Mouse (Mus musculus): Measurements from ENCODE around the gene Lgals12.

Lgals12 gene

GRCm38 (mm10) chr19:7583599-7583998, 23.4 kb downstream of the Lgals12 start:
- no peak for DNase-seq (ENCODE audit: low spot score in 2 of 2)

DNA sequence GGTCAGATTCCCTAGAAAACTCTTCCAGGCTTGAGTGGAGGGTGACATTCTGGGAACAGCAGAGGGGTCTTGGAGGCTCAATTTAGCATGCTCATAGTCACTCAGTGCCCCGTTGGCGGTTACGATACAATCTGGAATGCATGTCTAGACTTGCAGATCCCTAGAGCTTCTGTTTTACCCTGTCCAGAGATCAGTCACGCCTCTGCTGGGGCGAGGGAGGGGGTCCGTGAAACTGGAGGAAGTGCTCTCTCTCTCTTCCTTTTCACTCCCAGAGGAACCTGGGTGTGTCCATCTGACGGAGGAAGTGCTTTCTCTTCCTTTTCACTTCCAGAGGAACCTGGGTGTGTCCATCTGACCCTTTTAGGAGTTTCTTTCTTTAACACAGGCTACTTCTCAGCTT, 23.9 kb downstream of the Lgals12 start:
- peak in 1 of 2 experiments; percentile 37 for DNase-seq (ENCODE audit: low spot score in 2 of 2)

GRCm38 (mm10) chr19:7581042-7581441, 26.0 kb downstream of the Lgals12 start:
- DNase-seq (ENCODE audit: low spot score in 2 of 2) = peak in 1 of 2 experiments; percentile 21

- DNase-seq (ENCODE audit: low spot score in 2 of 2) = no peak
These were observed 29.3 kb downstream of the Lgals12 start for GRCm38 (mm10) chr19:7577710-7578109.

DNA sequence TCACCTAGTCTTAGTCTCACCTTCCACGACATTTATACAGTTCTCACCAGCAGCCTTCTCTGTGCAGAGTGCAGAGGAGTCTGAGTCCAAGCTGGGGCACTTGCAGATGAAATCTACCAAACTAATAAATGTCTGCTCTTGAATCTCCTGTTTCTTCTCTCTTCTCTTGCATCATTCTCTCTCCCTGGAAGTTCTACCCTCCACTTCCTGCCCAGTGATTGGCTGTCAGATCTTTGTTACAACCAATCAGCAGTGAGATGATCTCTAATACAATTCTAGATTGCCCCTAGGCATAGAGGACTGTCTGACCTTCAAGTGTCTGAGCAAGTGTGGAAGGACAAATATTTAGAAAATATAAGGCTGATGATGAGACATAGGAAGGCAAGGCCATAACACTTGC, 30.8 kb downstream of the Lgals12 start:
- DNase-seq (ENCODE audit: low spot score in 2 of 2) = no peak

DNA sequence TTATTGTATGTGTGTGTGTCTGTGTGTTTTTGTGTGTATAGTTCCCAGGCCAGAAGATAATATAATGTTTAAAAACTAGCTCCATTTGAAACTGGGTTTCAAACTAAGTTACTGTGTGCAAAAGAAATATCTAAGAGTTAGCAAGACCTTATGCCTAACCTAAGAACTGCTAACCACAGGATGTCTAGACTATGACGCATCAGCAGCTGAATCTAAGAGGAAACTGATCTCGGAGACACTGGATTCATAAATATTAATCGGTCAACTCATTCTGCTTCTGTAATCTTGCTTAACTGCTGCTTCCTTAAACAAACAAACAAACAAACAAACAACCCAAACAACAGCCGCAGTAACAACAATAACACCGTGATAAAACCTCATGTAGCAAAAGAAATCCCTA, 37.3 kb downstream of the Lgals12 start:
- DNase-seq (ENCODE audit: low spot score in 2 of 2) = no peak

DNA sequence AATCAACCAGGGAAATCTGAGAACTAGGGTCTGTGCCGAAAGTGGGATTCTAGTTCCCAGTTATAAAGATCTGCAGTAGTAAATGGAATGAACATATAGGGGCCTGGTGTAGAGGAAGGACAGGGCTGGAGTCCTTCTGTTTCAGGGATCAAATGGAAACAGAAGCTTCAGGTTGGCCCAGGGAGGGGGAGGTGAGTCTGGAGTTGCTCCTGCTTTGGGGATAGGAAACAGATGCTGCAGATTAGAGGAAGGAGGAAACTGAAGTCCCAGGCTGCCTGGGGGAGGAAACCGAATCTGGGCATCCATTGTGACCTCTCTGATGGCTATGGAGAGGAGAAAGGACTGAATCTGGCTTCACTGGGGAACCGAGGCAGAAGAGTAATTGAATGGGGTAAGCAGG, 38.6 kb downstream of the Lgals12 start:
- no peak for DNase-seq (ENCODE audit: low spot score in 2 of 2)

- no peak for DNase-seq (ENCODE audit: low spot score in 2 of 2)
These were observed 40.2 kb downstream of the Lgals12 start for GRCm38 (mm10) chr19:7566826-7567225.

DNA sequence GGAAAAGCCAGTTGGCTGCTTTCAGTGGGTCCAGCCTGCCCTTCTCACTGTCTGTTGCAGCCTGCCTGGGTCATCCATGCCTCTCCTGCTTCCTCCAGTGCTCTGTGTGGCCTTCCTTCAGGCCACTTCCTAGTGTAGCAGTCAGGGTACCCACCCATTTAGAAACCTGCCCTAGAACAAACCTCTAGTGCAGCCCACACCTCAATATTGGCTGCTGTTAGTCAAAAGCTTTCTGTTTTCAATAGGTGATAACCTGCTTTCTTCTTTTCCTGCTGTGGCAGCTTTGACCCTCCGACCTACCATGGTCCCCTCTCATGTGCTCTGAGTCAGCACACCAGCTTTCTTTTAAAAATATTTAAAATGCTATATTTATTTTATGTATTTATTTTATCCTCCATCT, 42.5 kb downstream of the Lgals12 start:
- DNase-seq (ENCODE audit: low spot score in 2 of 2) = no peak

DNA sequence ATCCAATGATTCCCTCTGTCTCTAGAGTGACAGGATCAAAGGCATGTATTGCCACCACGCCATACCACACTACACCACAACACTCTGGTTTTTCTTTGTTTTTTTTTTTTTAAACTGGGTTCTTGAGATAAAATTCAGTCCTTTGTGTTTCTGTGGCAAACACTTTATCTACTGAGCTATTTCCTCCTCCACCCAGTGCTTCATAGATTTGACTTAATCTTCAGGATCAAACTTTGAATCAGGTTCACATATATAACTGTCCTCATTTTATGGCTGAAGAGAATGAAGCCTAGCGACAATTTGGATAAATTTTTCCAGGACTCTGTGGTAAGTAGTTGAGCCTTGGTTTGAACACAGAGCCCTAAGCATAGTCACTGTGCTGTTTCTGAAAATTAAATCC, 43.3 kb downstream of the Lgals12 start:
- DNase-seq (ENCODE audit: low spot score in 2 of 2) = no peak

DNA sequence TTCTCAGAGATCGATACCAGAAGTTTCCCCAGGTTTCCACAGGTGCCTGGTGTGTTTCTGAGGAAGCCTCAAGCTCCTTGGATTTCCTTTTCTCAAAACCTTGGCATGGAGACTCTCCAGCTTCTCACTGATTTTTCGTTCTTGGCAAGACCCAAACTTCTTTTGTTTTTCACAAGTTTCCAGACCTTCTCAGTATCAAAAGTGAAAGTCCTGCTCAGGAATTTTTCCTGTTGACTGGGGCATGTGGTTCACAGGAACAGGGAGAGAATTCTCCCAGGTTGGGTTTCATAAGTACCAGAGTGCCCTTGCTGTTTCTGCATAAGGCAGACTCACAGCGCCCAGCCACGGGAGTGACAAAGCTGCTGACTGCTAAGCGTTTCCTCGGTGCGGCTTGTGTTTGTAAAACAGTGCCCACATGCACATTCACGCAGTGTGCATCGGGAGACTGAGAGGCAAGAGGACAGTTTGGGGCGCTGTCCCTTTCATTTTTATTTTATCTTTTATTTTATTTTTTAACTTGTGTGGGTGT, 44.3 kb downstream of the Lgals12 start:
- DNase-seq (ENCODE audit: low spot score in 2 of 2) = no peak

DNA sequence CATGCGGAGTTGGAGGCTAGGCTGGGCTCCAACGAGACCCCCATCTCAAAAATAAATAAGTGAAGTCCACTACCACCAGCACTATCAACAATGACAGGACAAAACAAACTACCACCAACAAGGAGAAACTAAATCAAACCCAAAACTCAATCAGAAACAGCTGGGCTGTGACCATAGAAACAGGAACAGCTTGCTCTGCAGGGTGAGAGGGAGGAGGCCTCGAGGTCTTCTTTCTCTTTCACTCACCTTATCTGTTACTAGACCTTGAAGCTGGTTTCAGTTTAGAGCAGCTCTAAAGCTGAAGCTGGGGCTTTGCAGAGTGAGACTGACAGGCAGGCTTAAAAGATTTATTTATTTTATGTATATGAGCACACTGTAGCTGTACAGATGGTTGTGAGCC, 45.5 kb downstream of the Lgals12 start:
- DNase-seq (ENCODE audit: low spot score in 2 of 2) = no peak

- DNase-seq (ENCODE audit: low spot score in 2 of 2) = no peak
These were observed 47.0 kb downstream of the Lgals12 start for GRCm38 (mm10) chr19:7559986-7560385.

GRCm38 (mm10) chr19:7558675-7559074, 48.3 kb downstream of the Lgals12 start:
- no peak for DNase-seq (ENCODE audit: low spot score in 2 of 2)

- peak in 1 of 2 experiments; percentile 13 for DNase-seq (ENCODE audit: low spot score in 2 of 2)
These were observed 49.1 kb downstream of the Lgals12 start for GRCm38 (mm10) chr19:7557844-7558243.

DNA sequence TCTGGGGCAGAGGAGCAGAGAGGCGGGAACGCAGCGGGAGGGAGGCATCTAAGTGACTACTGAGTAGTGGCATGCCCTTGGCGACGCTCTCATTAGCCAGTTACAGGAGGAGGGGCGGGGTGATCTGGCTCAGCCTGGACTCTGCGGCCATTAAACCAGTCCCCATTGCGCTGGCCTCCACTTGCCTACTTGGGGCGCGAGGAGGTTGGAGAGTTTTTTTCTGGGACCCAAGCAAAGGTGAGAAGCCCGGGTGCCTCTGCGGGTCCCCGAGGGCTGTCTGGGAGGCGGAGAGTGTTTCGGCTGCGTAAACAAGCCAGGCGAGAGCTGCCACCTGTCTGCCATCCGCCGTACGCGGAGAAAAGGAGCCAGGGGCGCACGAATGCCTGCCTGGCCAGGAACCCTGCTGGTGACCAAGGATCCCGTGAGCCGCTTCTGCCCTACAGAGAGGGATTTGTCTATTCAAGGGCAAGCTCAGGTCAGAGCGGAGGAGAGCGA, 49.6 kb downstream of the Lgals12 start, which contains the start of gene Pla2g16:
TSS of gene Pla2g16 (plus strand) at position 132 of the 495 bp plus-strand sequence.
- DNase-seq (ENCODE audit: low spot score in 2 of 2) = peak; percentile 68 to 80

GRCm38 (mm10) chr19:7556641-7557040, 50.4 kb downstream of the Lgals12 start:
- DNase-seq (ENCODE audit: low spot score in 2 of 2) = no peak

- no peak for DNase-seq (ENCODE audit: low spot score in 2 of 2)
These were observed 52.1 kb downstream of the Lgals12 start for GRCm38 (mm10) chr19:7554881-7555280.

DNA sequence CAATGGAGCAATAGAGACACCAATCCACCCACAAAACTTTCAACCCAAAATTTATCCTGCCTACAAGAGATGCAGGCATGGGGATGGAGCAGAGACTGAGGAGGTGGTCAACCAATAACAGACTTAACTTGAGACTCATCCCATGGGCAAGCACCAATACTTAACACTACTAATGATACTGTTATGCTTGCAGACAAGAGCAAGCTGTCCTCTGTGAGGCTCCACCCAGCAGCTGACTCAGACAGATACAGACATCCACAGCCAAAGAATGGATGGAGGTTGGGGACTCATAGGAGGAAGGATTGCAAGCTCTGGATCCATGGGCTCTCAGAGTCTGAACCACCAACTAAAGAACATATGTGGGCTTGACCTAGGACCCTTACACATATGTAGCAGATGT, 53.6 kb downstream of the Lgals12 start:
- no peak for DNase-seq (ENCODE audit: low spot score in 2 of 2)

DNA sequence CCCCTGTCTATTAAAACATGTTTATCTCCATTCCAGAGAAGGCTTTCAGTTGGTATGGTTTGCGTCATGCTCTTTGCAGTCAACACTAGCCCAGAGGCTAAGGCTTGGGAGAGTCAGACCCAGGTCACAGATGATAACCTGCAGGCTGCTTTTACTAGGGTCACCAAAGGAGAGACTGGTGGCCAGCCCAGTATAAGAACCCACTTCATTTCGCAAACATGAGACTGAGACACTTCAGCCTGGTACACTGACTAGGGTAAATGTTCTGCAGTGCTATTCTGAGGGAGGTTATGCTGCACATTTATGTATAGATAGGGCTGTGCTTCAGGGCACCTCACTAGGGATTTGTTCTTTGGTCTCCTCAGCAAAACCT, 54.7 kb downstream of the Lgals12 start:
- no peak for DNase-seq (ENCODE audit: low spot score in 2 of 2)

DNA sequence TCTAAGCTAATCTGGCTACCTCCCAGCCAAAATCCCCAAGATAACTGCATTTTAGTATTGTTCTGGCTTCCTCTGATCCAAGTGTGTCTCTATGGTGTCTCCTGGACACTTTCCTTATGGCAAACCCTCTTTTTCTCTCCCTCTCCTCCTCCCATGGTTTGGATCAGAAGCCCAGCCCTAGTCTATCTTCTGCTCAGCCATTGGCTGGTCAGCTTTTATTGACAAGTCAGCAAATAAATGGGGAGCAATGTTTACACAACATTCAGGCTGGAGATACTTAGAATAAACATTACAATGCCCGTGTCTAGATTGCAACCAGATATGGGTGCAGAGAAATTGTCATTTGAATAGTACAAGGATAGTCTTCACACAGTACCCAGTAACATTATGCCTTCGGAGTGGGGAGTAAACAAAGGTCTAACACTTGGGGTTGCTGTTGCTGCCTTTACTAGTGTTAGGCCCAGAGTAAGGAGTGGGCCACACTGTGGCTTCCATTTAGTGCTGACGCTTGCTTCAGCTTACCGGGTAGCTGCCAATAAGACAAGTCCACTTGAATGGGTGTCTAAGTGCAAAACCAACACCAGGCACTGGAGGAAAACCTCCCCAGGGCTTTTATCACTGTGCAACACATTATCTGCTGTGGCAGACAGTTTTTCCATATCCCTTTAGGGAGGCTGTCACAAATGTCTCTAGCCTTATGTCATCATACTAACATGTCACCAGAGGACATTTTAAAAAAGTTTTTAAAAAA, 55.3 kb downstream of the Lgals12 start:
- no peak for DNase-seq (ENCODE audit: low spot score in 2 of 2)

DNA sequence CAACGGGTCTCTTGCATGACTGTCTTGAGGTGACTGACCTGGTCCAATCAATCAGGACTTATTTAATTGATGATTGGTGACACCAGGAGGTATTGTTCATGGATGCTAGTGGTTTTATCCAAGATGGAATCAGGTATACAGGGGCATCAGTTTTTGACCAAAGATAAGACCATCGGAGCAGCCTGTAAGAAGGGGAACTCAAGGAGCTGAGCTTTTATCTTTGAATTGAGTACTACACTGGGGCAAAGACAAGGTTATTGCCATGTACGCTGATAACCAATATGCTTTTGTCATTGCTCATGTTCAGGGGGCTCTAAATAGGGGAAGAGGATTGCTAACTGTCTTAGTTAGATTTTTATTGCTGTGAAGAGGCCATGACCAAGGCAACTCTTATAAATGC, 58.1 kb downstream of the Lgals12 start:
- no peak for DNase-seq (ENCODE audit: low spot score in 2 of 2)

Data from urinary bladder, postnatal 36 days (tissue).